Mouse (Mus musculus): ENCODE measurements at regions not wholly inside any gene's neighbourhood (a gene's known extent, or its start where the extent isn't known, plus 50 kb on each side); places are given as distances from the start of the nearest gene placed in this dataset.

DNA sequence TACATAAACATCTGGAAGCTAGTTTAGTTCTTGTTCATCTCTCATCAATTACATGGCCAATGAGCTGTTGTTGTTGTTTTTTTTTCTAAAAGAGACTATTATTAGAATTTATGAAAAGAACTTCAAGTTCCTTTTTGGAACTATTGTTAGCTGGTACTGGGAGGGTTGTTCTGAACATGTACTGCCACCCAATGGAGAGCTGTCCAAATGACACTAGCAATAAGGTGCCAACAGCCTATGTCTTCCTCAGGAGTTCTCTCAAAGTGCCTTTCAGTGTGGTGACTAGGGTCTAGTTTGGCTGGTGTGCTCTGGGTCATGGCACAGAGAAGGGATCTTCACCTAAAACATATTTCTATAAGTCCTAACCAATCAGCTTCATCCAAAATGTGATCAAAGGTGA, 60.6 kb upstream of the Mocs2 start:
- Histone ChIP-seq H3K9me3 (replicated peaks; ENCODE audit: insufficient read depth, low read length) (no peaks in the 10 kb centered on the region), H3K9ac (ENCODE audit: control insufficient read depth, low read depth, low read length, poor library complexity, severe bottlenecking) (no peak overlapping the region), H3K27ac (ENCODE audit: control insufficient read depth, low read depth, low read length) (no peak overlapping the region), H3K4me3 (ENCODE audit: control insufficient read depth in 1 of 2, insufficient read depth in 1 of 2, low read depth in 2 of 2, low read length in 2 of 2) (no peak overlapping the region), H3K36me3 (ENCODE audit: control insufficient read depth in 1 of 2, insufficient read depth in 2 of 2, low read length in 2 of 2) (no peaks in the 10 kb centered on the region), H3K27me3 (ENCODE audit: control insufficient read depth in 1 of 2, insufficient read depth in 2 of 2, low read length in 2 of 2) (no peaks in the 10 kb centered on the region), H3K79me2 (ENCODE audit: control insufficient read depth, insufficient read depth, low read length, poor library complexity) (no peaks in the 10 kb centered on the region), H3K4me1 (ENCODE audit: control insufficient read depth in 1 of 2, insufficient read depth in 2 of 2, low read length in 2 of 2) (no peaks in the 10 kb centered on the region)
- peak; percentile 70 for TF ChIP-seq RAD21 (IDR thresholded peaks at IDR 0.05; ENCODE audit: low read depth, low read length)
- no peak for TF ChIP-seq EP300 (IDR thresholded peaks at IDR 0.05; ENCODE audit: low read depth in 1 of 2, low read length in 2 of 2)
- TF ChIP-seq RCOR1 (IDR thresholded peaks at IDR 0.05; ENCODE audit: low read depth, low read length), result no peak
- no peak for TF ChIP-seq TBP (IDR thresholded peaks at IDR 0.05; ENCODE audit: low read depth, low read length)
- no peak for TF ChIP-seq MEF2A (IDR thresholded peaks at IDR 0.05; ENCODE audit: extremely low read depth, insufficient replicate concordance, low read depth, low read length, poor library complexity, severe bottlenecking)
- TF ChIP-seq UBTF (IDR thresholded peaks at IDR 0.05; ENCODE audit: borderline replicate concordance, insufficient read depth, low read depth, low read length), result no peak
- no peak for TF ChIP-seq KAT2A (conservative IDR thresholded peaks at IDR 0.05; ENCODE audit: low read depth, low read length)
- TF ChIP-seq SMC3 (IDR thresholded peaks at IDR 0.05; ENCODE audit: low read depth, low read length), result peak; percentile 72
- no peak for TF ChIP-seq MXI1 (IDR thresholded peaks at IDR 0.05; ENCODE audit: low read depth, low read length)
- no peak for TF ChIP-seq POLR2AphosphoS2 (IDR thresholded peaks at IDR 0.05; ENCODE audit: low read length)
- TF ChIP-seq ZC3H11A (IDR thresholded peaks at IDR 0.05; ENCODE audit: low read depth, low read length), result peak; percentile 46
- TF ChIP-seq CTCF (IDR thresholded peaks at IDR 0.05 in 2 of 3, conservative IDR thresholded peaks at IDR 0.05 in 1 of 3; ENCODE audit: control insufficient read depth in 1 of 3, insufficient read depth in 1 of 3, low read depth in 2 of 3, low read length in 3 of 3, poor library complexity in 1 of 3, severe bottlenecking in 1 of 3), result peak in 1 of 3 experiments; percentile 64; a peak in 2 of 6 replicates
- TF ChIP-seq NRF1 (IDR thresholded peaks at IDR 0.05; ENCODE audit: insufficient read depth, low read depth, low read length, poor library complexity, severe bottlenecking), result no peak
- peak; percentile 32 for DNase-seq (ENCODE audit: low read depth, low spot score)

DNA sequence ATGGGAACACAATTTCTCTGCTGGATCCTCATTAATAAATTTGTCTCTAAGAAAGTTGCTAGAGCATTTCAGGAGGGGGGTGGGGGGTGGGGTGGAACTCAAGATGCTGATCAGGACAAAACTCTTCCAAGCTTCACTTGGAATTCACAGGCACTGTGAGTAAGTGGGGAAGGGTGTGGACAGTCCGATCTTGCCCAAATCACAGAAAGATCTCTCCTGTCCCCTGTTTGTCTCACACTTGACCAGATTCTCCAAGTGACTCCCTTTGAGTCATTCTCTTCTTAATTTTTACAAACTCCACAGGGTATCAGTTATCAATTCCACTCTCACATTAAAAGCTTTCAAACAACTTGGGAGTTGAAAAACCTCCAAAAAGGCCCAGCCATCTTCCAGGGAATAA, 58.1 kb upstream of the Mocs2 start:
- Histone ChIP-seq H3K27me3 (ENCODE audit: control insufficient read depth in 1 of 2, insufficient read depth in 2 of 2, low read length in 2 of 2) (no peaks in the 10 kb centered on the region), H3K79me2 (ENCODE audit: control insufficient read depth, insufficient read depth, low read length, poor library complexity) (no peaks in the 10 kb centered on the region), H3K27ac (ENCODE audit: control insufficient read depth, low read depth, low read length) (no peak overlapping the region), H3K36me3 (ENCODE audit: control insufficient read depth in 1 of 2, insufficient read depth in 2 of 2, low read length in 2 of 2) (no peaks in the 10 kb centered on the region), H3K4me1 (ENCODE audit: control insufficient read depth in 1 of 2, insufficient read depth in 2 of 2, low read length in 2 of 2) (no peaks in the 10 kb centered on the region), H3K4me3 (ENCODE audit: control insufficient read depth in 1 of 2, insufficient read depth in 1 of 2, low read depth in 2 of 2, low read length in 2 of 2) (no peak overlapping the region), H3K9me3 (replicated peaks; ENCODE audit: insufficient read depth, low read length) (no peaks in the 10 kb centered on the region), H3K9ac (ENCODE audit: control insufficient read depth, low read depth, low read length, poor library complexity, severe bottlenecking) (no peak overlapping the region)
- TF ChIP-seq UBTF (IDR thresholded peaks at IDR 0.05; ENCODE audit: borderline replicate concordance, insufficient read depth, low read depth, low read length) (no peak), RCOR1 (IDR thresholded peaks at IDR 0.05; ENCODE audit: low read depth, low read length) (no peak), NRF1 (IDR thresholded peaks at IDR 0.05; ENCODE audit: insufficient read depth, low read depth, low read length, poor library complexity, severe bottlenecking) (no peak), POLR2A (IDR thresholded peaks at IDR 0.05; ENCODE audit: control insufficient read depth in 1 of 2, insufficient read depth in 1 of 2, low read depth in 1 of 2, low read length in 2 of 2, poor library complexity in 1 of 2) (no peak), BHLHE40 (IDR thresholded peaks at IDR 0.05; ENCODE audit: borderline replicate concordance, low read depth, low read length) (no peak), POLR2AphosphoS5 (IDR thresholded peaks at IDR 0.05; ENCODE audit: borderline replicate concordance, low read depth, low read length) (no peak)
- no peak for DNase-seq (ENCODE audit: low read depth, low spot score)

Data from MEL (cell line).